ENCODE assay signal across 8 mouse cellular contexts in genomic region chr6:7692884-7693585, GRCm38 (mm10). TPM values are rescaled to one million over a fixed set of nuclear protein-coding genes. Genes with fewer than 3 reads are reported as not detected.
DNase-seq lines count a peak whose midpoint lies in the region; ATAC-seq and TF ChIP-seq lines count a peak whose summit lies in the region.

Gene Asns (minus strand): TSS chr6:7693254.

- H3K27me3 ChIP-seq in G1E (ENCODE audit: insufficient read depth, low read length): no peaks in the 10 kb centered on the region
- H3K27me3 ChIP-seq in forebrain, embryonic 16.5 days (replicated peaks; ENCODE audit: control insufficient read depth, insufficient read depth, low read length): 0 out of 2 replicates have a peak, but pooled peaks cover 3% of the 10 kb centered on the region
- H3K27me3 ChIP-seq in neural tube, embryonic 14.5 days (ENCODE audit: control insufficient read depth, insufficient read depth, low read length): no peaks in the 10 kb centered on the region; the same call in 1 of the 2 replicates
- no peaks in the 10 kb centered on the region for H3K27me3 ChIP-seq in testis, adult 2 months (ENCODE audit: control insufficient read depth, insufficient read depth, low read length)

- H3K4me1 ChIP-seq in G1E (ENCODE audit: insufficient read depth, low read depth, low read length): peaks cover 61% of the 10 kb centered on the region
- H3K4me1 ChIP-seq in forebrain, embryonic 16.5 days (replicated peaks; ENCODE audit: control insufficient read depth, insufficient read depth, low read length): peaks cover 3% of the 10 kb centered on the region; the same call in 1 of the 2 replicates
- H3K4me1 ChIP-seq in neural tube, embryonic 14.5 days (ENCODE audit: control insufficient read depth, insufficient read depth, low read length): peaks cover 4% of the 10 kb centered on the region; the same call in 1 of the 2 replicates
- peaks cover 14% of the 10 kb centered on the region for H3K4me1 ChIP-seq in testis, adult 2 months (ENCODE audit: control insufficient read depth, insufficient read depth, low read length)

- no peaks in the 10 kb centered on the region for H3K9me3 ChIP-seq in G1E (replicated peaks)
- no peaks in the 10 kb centered on the region for H3K9me3 ChIP-seq in forebrain, embryonic 16.5 days (ENCODE audit: control insufficient read depth, low read length)
- no peaks in the 10 kb centered on the region for H3K9me3 ChIP-seq in neural tube, embryonic 14.5 days (ENCODE audit: control insufficient read depth, low read length)

- peak; percentile 76 for DNase-seq in G1E (ENCODE audit: low spot score)
- DNase-seq in cerebellum, adult 11-12 months: peak; percentile 89
- peak; percentile 65 to 68 for DNase-seq in heart, postnatal 36 days
- peak; percentile 84 to 88 for DNase-seq in layer of hippocampus, adult 18-20 months (ENCODE audit: low spot score in 2 of 2)
- peak; percentile 82 to 90 for DNase-seq in lung, adult 18-20 months

- H3K4me3 ChIP-seq in G1E (ENCODE audit: low read depth, low read length): peak within 1 kb of the TSS; percentile 95
- H3K4me3 ChIP-seq in forebrain, embryonic 16.5 days (replicated peaks; ENCODE audit: low read length): peak within 1 kb of the TSS; percentile 67
- H3K4me3 ChIP-seq in neural tube, embryonic 14.5 days (ENCODE audit: low read depth, low read length): peak within 1 kb of the TSS; percentile 79
- H3K4me3 ChIP-seq in testis, adult 2 months (ENCODE audit: control insufficient read depth, low read depth, low read length): peak within 1 kb of the TSS; percentile 95

- under 1% methylated on average over 51 of the region's 51 CpGs for WGBS in forebrain, embryonic 16.5 days
- under 1% methylated on average over 51 of the region's 51 CpGs for WGBS in neural tube, embryonic 14.5 days

- peak within 1 kb of the TSS; percentile 78 for H3K4me2 ChIP-seq in forebrain, embryonic 16.5 days (ENCODE audit: low read length)
- peak within 1 kb of the TSS; percentile 84 for H3K4me2 ChIP-seq in neural tube, embryonic 14.5 days (ENCODE audit: low read depth, low read length)

- peaks cover 28% of the 10 kb centered on the region for H3K36me3 ChIP-seq in G1E (replicated peaks)
- H3K36me3 ChIP-seq in forebrain, embryonic 16.5 days (ENCODE audit: control insufficient read depth, insufficient read depth): no peaks in the 10 kb centered on the region
- H3K36me3 ChIP-seq in neural tube, embryonic 14.5 days (ENCODE audit: control insufficient read depth, insufficient read depth, low read length): no peaks in the 10 kb centered on the region
- H3K36me3 ChIP-seq in testis, adult 2 months (ENCODE audit: control insufficient read depth, insufficient read depth, low read length): no peaks in the 10 kb centered on the region

- TF ChIP-seq CTCF in G1E (IDR thresholded peaks at IDR 0.05; ENCODE audit: low read depth, low read length): no peak
- TF ChIP-seq CTCF in testis, adult 2 months (IDR thresholded peaks at IDR 0.05; ENCODE audit: control insufficient read depth, insufficient read depth, insufficient replicate concordance, low read depth, low read length): 0 out of 2 replicates have a peak, but pooled peaks have one; percentile 8

- peak; percentile 38; the same call in 1 of the 2 replicates for TF ChIP-seq POLR2A in testis, adult 2 months (IDR thresholded peaks at IDR 0.05; ENCODE audit: control insufficient read depth, low read depth, low read length)

- ATAC-seq in G1E (ENCODE audit: extremely low read depth, insufficient number of reproducible peaks, low FRiP score, poor library complexity, severe bottlenecking): peak; percentile 31
- peak; percentile 98 for ATAC-seq in forebrain, embryonic 16.5 days
- peak; percentile 98 for ATAC-seq in neural tube, embryonic 14.5 days (ENCODE audit: low read depth)

- intact Hi-C loops in heart, postnatal 36 days (cut with DNase I): no loop called here

- H3K9ac ChIP-seq in forebrain, embryonic 16.5 days (replicated peaks; ENCODE audit: low read depth, low read length): peak within 1 kb of the TSS; percentile 70
- peak within 1 kb of the TSS; percentile 70 for H3K9ac ChIP-seq in neural tube, embryonic 14.5 days (replicated peaks; ENCODE audit: low read depth, low read length)

- peak within 1 kb of the TSS; percentile 4; the same call in 1 of the 2 replicates for H3K27ac ChIP-seq in forebrain, embryonic 16.5 days (ENCODE audit: low read length)
- H3K27ac ChIP-seq in neural tube, embryonic 14.5 days (ENCODE audit: low read depth, low read length): peak within 1 kb of the TSS; percentile 66
- H3K27ac ChIP-seq in testis, adult 2 months (ENCODE audit: control insufficient read depth, insufficient read depth, low read depth, low read length): peak within 1 kb of the TSS; percentile 81

RNA-seq across cellular contexts. Expression of gene Asns, which starts in this region (rescaled TPM):
- total RNA-seq in G1E (2014; fragmentation: Nextera tagmentation) (2,154 and 2,258 TPM in 2 replicates), G1E (2017) (588 and 621 TPM in 2 replicates)
- 100 and 103 TPM in 2 replicates for polyA plus RNA-seq in G1E (2012)
- 68.0 and 86.1 TPM in 2 replicates for polyA plus RNA-seq in forebrain, embryonic 16.5 days (2015; fragmentation: Nextera tagmentation; extraction: Ambion mirVana)
- total RNA-seq in heart, postnatal 36 days (2021): 1 to 10 TPM; 2.7 to 3.1 TPM
- 100 to 1,000 TPM; 102 to 103 TPM for total RNA-seq in layer of hippocampus, adult 18-20 months (2021)
- 115 and 121 TPM in 2 replicates for polyA plus RNA-seq in neural tube, embryonic 14.5 days (2014; fragmentation: Nextera tagmentation; extraction: Ambion mirVana)
- polyA plus RNA-seq in testis, adult 2 months (2012; rRNA removed): 114 and 122 TPM in 2 replicates

Comparison
In these comparisons a context has a peak if more than half of its experiments do, and no peak if none do; other contexts are left out.
1. Peak in every context shown above with its lines: DNase-seq, ATAC-seq, H3K4me3 ChIP-seq and H3K27ac ChIP-seq.
2. RNA of gene Asns (total RNA-seq): 588 to 2,258 TPM in G1E and 102 to 103 TPM in layer of hippocampus, adult 18-20 months; 2.7 to 3.1 TPM in heart, postnatal 36 days; every median in the first group is over 10 times any median in the second.
3. RNA of gene Asns (total RNA-seq): 588 to 2,258 TPM in G1E; 102 to 103 TPM in layer of hippocampus, adult 18-20 months; every median in the first group is over 4 times any median in the second.
4. ATAC-seq: peak in every context shown above with its lines; median percentile 98 in forebrain, embryonic 16.5 days; 98 in neural tube, embryonic 14.5 days; 31 in G1E.
5. H3K27ac ChIP-seq: peak in every context shown above with its lines; median percentile 81 in testis, adult 2 months; 66 in neural tube, embryonic 14.5 days; 4 in forebrain, embryonic 16.5 days.